Mouse (Mus musculus) B cell, adult 2 months (primary cell): ENCODE data around the gene Zfp512b.

Experiments used
- DNase-seq, 2 experiments: peaks; one replicate each; pipeline ENCODE4 v3.0.0; 2022

The Zfp512b gene

DNA sequence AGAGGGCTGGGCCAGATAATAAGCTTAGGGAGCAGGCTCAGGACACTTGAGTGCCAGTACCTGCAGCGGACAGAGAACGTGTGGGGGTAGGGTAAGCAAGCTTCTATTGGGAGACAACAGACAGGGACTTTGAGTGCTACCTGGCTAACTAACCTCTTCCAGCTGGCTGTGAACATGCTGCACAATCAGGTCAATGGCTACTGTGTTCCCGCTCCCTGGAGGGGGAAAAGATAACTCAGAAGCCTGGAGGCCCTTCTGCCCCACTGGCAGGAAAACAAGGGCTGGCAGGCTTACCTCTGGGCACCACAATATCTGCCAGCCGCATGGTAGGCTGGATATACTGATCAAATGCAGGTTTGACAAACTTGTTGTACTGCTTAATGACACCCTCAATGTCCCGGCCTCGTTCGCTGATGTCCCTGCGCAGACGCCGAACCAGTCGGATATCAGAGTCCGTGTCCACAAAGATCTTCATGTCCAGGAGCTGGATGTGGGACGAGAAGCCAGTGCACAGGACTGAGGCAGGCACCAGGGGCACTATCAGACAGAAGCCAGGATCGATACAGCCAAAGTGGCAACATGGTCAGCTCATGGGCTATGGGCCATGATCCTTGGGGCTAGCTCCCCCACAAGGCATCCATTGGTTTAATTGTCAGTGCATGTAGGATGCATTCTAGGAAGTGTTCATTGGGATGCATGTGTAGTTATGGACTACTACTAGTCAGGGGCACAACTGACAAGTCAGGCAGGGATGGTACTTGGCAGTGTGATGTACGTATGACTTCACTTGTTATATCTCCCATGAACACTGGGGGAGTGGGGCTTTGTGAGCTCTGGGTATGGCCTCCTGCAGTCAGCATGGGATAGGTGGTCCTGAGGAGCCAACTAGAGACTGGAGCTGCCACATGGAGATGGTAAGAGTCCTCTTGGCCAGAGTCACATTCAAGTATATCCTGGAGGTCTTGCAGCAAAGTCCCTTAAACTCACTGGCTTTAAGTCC, 19.4 kb downstream of the Zfp512b start:
- no peak for DNase-seq

DNA sequence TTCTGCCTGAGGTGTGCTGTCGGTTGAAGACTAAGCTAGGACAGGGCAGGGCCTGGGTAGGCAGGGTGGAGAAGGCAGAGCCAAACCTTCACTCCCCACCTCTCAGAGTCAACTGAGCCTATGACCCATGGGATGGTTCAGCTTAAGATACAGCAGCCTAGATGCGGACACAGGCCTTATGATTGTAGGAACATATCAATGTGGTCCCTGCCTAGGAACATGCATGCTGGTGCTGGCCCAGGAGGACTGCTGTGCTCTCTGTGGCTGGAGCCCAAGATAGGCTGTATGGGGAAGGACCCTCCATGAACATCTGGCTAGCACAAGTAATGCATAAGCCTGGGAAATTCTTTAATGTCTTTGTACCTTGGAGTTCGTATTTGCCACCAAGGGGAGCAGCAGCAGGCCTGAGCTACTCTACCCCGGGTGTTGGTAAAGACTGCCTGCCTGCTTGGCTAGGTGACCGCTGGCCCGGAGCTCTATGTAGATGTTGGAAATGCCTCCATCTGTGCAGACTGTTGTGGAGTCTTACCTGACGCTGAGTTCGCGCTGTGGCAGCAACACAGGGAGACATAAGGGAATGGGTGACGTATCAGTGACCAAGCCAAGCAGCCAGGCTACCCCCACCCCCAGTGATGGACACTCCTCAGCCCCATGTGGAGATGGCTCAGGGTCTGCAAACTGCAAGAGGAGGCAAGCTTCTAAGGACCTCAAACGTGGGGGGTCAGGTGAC, 20.5 kb downstream of the Zfp512b start:
- no peak for DNase-seq

DNA sequence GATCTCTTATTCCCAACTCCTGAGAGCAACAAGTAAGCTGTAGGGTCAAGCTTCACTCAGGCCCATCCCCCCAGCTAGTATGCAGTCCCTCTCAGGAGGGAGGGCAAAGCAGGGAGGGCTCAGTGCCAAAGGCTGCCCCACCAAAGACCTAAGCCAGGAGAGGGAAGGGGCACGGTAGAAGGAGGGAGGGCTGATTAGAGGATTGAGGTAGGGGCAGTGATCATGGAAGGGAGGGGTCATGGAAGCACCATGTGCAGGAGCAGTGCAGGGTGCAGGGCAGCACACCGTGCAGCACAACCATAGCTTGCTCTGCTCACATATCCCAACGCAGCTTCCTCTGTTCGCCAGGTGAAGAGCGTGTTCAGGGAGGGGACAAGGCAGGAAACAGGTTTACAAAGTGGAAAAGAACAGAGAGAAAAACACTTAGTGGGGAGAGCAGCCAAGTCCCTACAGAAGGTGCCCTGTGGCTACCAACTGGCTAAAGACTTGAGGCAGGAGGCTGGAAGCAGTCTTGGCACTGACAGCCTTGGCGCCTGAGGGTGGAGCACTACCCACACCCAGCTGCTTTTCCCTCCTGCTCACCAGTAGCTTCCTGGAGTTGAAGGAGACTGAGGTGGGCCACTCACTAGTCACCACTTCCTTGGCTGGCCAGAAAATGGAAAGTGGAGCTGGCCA, 21.5 kb downstream of the Zfp512b start:
- no peak for DNase-seq

DNA sequence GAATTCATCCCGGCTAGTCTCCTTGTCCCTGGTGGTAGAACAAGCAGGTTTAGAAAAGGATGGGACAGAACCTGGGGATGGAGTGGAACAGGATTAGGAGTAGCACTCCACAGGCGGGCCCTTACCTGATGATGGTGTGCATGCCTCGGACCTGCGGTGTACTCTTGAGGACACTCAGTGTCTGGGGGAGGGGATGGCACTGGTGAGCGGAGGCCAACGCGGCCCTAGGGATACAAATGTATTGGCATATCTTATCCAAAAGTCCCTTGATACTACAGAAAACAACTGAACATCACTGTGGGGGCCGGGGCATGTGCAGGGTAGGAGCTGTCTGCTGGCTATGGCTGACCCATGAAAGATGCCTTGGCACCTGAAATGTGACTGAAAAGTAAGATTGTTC, 22.2 kb downstream of the Zfp512b start:
- no peak for DNase-seq

DNA sequence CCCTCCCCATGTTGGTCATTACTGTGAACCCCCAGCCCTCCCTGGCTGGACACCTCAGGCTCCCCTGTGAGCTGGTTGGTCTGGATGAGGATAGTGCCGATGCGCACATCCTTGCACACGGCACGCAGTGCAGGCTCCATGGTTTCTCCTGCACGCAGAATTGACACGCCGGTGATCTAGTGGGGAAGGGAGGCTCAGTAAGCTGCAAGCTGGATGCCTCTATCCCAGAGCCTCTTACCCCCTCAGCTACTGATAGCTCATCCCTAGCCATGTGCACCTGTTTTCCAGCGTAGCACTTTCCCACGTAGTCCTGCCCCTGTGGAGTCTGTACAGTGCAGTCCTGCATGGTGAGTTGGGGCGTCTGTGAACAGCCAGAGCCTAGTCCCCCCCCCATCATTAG, 22.7 kb downstream of the Zfp512b start:
- DNase-seq: no peak

DNA sequence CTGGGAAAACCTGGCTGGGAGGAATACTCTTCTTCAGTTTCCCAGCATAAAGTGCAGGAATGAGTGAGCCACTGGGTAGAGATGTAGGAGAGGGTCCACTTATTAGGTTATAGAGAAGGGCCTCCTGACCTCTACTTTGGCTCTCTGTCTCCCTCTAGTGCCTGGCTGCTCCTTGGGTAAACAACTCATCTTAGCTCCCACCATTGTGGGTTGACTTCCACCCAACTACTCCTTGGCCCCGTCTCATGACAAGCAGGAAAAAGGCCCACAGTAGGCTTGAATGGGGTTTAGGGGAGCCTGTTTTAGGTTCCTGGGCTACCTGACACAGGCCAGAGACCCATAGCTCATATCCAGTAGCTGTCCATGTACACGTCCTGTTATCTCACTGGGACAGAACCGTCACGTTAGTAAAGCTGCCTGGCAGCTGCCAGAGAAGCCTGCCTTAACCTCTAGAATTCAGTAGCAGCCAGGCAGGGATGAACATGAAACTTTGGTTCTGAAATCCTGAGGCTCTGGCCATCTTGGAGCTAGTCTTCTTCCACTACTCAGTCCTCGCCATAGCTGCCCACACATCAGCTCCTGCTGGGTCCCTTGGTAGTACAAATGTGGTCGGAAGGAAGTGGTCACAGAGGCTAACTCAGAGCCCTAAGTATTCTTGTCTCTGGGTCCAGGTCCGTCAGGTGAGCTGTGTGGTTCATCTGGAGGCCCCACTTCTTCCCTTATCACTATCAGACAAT, 24.2 kb downstream of the Zfp512b start:
- DNase-seq: peak; percentile 60 to 64

DNA sequence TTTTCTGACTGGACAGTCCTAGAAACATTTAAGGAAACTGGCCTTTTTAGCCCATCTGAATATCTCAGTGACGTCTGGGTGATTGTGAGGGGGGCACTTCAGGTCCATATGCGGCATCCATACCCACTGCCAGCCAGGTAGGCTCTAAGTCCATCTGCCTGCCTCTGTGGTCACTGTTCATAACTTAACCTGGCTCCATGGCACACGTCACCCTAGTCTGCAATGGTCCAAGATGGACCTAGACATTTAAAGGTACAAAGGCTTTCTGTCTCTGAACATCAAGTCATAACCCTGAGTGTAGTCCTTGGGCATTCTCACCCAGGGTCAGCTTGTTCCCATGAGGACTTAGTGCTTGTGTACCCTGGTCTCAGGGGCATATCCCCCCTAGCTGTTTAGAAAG, 25.3 kb downstream of the Zfp512b start:
- DNase-seq: no peak

DNA sequence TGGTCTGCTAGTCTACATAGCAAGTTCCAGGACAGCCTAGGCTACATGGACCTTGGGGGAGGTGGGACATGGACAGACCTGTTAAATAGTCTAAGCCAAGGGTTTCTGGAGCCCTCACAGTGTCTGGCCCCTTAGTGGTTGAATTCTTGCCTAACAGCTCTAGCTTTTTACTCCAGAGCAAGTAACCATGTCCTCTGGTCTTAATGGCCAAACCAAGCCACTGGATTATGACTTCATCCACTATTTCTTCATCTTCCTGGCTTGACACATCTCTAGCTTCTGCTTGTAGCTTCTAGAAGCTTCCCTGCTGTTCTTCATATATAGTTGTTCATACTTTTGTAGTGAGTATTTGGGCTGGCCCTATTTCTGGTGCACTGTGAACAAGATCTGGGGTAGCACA, 38.8 kb downstream of the Zfp512b start:
- DNase-seq: no peak

DNA sequence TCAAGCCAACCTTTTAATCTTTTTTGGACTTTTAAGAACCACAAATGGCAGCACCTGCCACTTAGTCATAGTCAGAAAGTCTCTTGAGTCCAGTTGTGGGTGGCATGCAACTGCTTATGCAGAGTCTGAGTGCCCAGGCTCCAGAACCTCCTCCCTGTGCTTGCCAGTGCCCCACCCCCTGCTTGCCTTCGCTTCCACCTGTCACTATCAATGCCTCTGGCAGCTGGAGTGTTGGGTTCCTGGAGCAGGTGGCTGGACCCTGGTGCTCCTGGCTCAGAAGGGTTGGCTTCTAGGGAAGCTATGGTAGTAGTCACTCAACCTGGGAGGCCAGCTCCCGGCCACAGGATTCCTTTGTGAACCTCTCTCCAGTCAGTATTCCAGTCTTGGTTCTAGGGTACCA, 42.4 kb downstream of the Zfp512b start:
- no peak for DNase-seq

DNA sequence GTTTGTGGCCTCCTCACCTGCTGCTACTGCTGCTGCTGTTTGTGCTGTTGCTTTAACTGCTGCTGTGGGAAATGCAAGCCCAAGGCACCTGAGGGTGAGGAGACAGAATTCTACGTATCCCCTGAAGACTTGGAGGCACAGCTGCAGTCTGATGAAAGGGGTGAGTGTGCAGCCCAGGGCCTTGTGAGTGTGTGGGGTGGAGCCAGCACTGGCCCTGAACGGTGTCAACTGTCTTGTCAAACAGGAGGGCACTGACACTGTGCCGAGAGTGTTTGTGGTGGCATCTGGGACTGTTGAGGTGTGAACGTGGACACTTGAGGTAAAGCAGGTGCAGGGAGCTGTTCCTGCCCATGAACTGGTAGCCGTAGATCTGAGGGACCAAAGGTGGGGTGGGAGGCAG, 43.9 kb downstream of the Zfp512b start:
- no peak for DNase-seq

DNA sequence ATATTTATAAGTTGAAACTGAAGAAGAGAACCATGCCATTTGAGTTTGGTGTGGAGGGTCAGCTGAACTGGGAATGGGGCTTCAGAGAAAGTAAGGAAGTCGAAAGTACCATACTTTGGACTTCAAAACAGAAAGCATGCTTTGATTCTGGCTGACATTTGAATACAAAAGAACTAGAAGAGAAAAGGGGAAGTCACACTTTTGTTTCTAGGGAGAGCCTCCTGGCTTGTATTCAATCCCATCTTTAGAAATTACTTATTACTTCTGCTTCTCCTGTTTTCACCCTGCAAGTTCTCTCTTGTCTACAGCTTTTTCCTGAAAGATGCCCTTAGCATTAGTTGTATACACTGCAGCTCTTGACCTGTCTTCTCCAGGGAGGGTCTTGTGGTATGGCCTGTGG, 44.4 kb downstream of the Zfp512b start:
- DNase-seq: no peak

DNA sequence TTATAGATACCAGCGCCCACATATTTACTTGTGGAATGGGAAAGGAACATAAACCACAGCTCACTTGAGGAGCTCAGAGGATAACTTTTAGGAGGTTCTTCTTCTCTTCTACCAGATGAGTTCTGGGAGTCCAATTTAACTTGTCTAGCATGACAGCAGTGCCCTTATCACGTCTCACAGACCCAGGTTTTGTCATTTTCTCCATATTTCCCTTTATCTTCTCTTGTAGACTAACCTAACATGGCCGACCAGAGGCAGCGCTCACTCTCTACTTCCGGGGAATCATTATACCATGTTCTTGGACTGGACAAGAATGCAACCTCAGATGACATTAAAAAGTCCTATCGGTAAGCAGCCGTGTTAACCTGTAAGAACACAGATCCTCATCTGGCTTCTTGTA, 46.5 kb downstream of the Zfp512b start:
- no peak for DNase-seq

DNA sequence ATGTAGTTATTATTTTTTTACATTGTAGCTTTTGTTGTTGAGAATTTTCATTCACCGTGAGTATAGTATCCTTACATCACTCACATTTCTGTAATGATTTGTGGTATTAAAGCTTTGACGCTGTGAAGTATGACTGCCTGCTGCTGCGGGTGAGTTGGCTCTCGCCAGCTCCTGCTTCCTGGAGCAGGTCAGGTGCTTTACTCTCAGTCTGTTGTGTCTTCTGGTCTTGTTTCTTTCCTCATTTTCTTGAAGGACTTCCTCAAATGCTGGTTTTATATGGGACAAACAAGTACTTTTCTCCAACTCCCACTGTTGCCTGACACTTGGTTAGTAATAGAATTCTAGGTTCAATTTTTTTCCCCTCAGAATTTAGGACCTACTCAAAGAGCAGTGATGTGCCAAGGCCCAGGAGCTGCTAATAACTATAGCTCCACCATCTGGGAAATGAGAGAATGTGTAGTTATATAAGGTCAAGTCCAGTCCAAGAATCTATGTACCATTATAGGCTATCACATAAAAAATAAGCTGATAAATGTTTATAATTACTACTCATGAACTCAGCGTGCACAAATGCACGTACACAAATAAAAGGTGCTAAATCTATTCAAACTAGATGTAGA, 50.7 kb downstream of the Zfp512b start:
- DNase-seq: no peak

DNA sequence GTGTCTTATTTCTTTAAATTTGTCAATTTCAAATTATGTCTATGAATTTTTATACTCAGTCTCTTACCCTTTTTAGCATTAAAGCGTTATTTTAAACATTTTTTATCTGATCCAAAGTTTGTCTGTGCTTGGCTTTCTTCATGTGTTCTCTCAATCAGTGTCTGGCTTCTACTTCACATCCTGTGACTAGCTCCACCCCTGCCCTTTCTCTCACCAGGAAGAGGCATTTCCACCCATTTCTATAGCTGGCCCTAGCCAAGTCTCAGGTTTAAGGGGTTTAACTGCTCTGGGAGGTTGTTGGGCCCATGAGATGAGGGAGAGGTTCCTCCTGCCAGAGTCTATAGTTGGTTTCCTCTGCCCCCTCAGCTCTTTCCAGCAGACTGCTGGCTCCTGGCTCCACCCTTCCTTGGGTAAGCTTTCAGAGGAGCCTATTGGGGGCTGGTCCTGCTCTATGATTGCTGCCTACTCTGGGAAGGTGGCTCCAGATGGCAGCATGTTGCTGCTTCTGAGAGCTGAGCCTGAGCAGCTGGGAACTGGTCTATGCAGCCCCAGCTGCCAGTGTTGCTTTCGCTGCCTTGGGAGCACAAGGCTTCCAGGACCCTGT, 55.1 kb downstream of the Zfp512b start:
- DNase-seq: no peak

DNA sequence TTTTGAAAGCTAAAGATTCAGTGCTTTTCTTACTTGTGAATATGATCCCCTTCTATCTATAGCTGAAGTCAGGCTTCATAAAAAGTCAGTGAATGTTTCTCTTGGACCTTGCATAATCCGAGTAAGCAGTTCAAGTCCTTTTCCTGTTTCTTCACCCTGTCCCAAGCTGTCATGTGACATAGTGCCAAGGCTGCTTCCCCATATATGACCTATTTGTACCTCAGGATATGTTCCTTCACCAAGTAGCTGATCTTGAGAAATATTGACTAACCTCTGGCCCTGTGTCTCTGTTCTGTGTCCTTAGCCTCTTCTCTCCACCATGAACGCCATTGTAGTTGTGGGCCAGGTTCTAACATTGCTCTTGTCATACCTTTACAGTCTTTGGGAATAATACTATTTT, 56.2 kb downstream of the Zfp512b start:
- DNase-seq: no peak

DNA sequence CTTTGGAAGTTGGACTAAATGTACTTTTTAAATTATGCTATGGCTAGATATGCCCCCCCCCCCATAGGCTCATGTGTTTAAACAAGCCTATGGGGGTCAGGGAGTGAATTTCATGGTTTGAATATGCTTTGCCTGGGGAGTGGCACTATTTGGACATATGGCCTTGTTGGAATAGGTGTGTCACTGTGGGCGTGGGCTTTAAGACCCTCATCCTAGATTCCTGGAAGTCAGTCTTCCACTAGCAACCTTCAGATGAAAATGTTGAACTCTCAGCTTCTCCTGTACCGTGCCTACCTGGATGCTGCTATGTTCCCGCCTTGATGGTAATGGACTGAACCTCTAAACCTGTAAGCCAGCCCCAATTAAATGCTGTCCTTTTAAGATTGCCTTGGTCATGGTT, 60.0 kb downstream of the Zfp512b start:
- no peak for DNase-seq
